Mouse (Mus musculus): ENCODE measurements at regions not wholly inside any gene's neighbourhood (a gene's known extent, or its start where the extent isn't known, plus 50 kb on each side); places are given as distances from the start of the nearest gene placed in this dataset.
A peak's percentile ranks its signal among the peaks of the same experiment; 100 is the strongest.
"Not testable (repeated sequence)": the region's sequence is repeated elsewhere in the genome, so short reads cannot be mapped to it uniquely, and the experiment has no call there.

GRCm38 (mm10) chr14:96908737-96909136 is 389.8 kb upstream of the Klhl1 start:
- DNase-seq, result peak; percentile 14

- no peak for DNase-seq
Measured at GRCm38 (mm10) chr14:96879701-96880100, 360.8 kb upstream of the Klhl1 start.

- no peak for DNase-seq
Measured at GRCm38 (mm10) chr14:96871969-96872368, 353.1 kb upstream of the Klhl1 start.

- no peak for DNase-seq
Measured at GRCm38 (mm10) chr14:96838910-96839309, 320.0 kb upstream of the Klhl1 start.

- no peak for DNase-seq
Measured at GRCm38 (mm10) chr14:96825083-96825482, 306.2 kb upstream of the Klhl1 start.

- DNase-seq, result no peak
Measured at GRCm38 (mm10) chr14:96815665-96816064, 296.8 kb upstream of the Klhl1 start.

- DNase-seq, result no peak
Measured at GRCm38 (mm10) chr14:96805284-96805683, 286.4 kb upstream of the Klhl1 start.

- DNase-seq, result no peak
Measured at GRCm38 (mm10) chr14:96794806-96795205, 275.9 kb upstream of the Klhl1 start.

- no peak for DNase-seq
Measured at GRCm38 (mm10) chr14:96787917-96788316, 269.0 kb upstream of the Klhl1 start.

GRCm38 (mm10) chr14:96787286-96787685 is 268.4 kb upstream of the Klhl1 start:
- no peak for DNase-seq

- DNase-seq, result no peak
Measured at GRCm38 (mm10) chr14:96775801-96776200, 256.9 kb upstream of the Klhl1 start.

- no peak for DNase-seq
Measured at GRCm38 (mm10) chr14:96760591-96760990, 241.7 kb upstream of the Klhl1 start.

GRCm38 (mm10) chr14:96733211-96733610 is 214.3 kb upstream of the Klhl1 start:
- DNase-seq, result no peak

GRCm38 (mm10) chr14:96697086-96697485 is 178.2 kb upstream of the Klhl1 start:
- DNase-seq, result no peak

GRCm38 (mm10) chr14:96690923-96691322 is 172.0 kb upstream of the Klhl1 start:
- no peak for DNase-seq

GRCm38 (mm10) chr14:96683943-96684342 is 165.0 kb upstream of the Klhl1 start:
- DNase-seq, result no peak

- no peak for DNase-seq
Measured at GRCm38 (mm10) chr14:96681740-96682139, 162.8 kb upstream of the Klhl1 start.

GRCm38 (mm10) chr14:96676213-96676612 is 157.3 kb upstream of the Klhl1 start:
- no peak for DNase-seq

GRCm38 (mm10) chr14:96668635-96669034 is 149.7 kb upstream of the Klhl1 start:
- DNase-seq, result no peak

GRCm38 (mm10) chr14:96656500-96656899 is 137.6 kb upstream of the Klhl1 start:
- DNase-seq, result no peak

- DNase-seq, result no peak
Measured at GRCm38 (mm10) chr14:96630291-96630690, 111.4 kb upstream of the Klhl1 start.

GRCm38 (mm10) chr14:96606736-96607135 is 87.8 kb upstream of the Klhl1 start:
- DNase-seq, result no peak

GRCm38 (mm10) chr14:96601092-96601491 is 82.2 kb upstream of the Klhl1 start:
- DNase-seq, result not testable (repeated sequence)

GRCm38 (mm10) chr14:96592051-96592450 is 73.1 kb upstream of the Klhl1 start:
- no peak for DNase-seq
